8 mouse cellular contexts compared by ENCODE assay signal in genomic region chr2:155072353-155073145, GRCm38 (mm10). TPM values are rescaled to one million over a fixed set of nuclear protein-coding genes. Genes with fewer than 3 reads are reported as not detected.
DNase-seq lines count a peak whose midpoint lies in the region; ATAC-seq and TF ChIP-seq lines count a peak whose summit lies in the region.

No protein-coding gene starts in this region.

- no peak for TF ChIP-seq CTCF in lung, embryonic 14.5 days (IDR thresholded peaks at IDR 0.05; ENCODE audit: low read depth)
- TF ChIP-seq CTCF in lung, adult 2 months (IDR thresholded peaks at IDR 0.05; ENCODE audit: insufficient read depth, low read length) = no peak

- WGBS in lung, embryonic 14.5 days = 85% methylated on average over 8 of the region's 8 CpGs
- 86% methylated on average over 8 of the region's 8 CpGs for WGBS in lung, adult 2 months
- WGBS in embryonic facial prominence, embryonic 13.5 days = 88% methylated on average over 8 of the region's 8 CpGs
- WGBS in intestine, embryonic 15.5 days = 82% methylated on average over 8 of the region's 8 CpGs
- WGBS in midbrain, embryonic 14.5 days = 82% methylated on average over 8 of the region's 8 CpGs

- 0 out of 2 replicates have a peak overlapping the region, but pooled peaks have one; percentile 58 for H3K4me3 ChIP-seq in lung, embryonic 14.5 days (ENCODE audit: low read depth, low read length)
- H3K4me3 ChIP-seq in lung, adult 2 months (replicated peaks; ENCODE audit: extremely low read depth, low read depth, low read length) = no peak overlapping the region
- peak overlapping the region; percentile 75 for H3K4me3 ChIP-seq in embryonic facial prominence, embryonic 13.5 days
- H3K4me3 ChIP-seq in intestine, embryonic 15.5 days (replicated peaks) = 0 out of 2 replicates have a peak overlapping the region, but pooled peaks have one; percentile 67
- no peak overlapping the region for H3K4me3 ChIP-seq in midbrain, embryonic 14.5 days (replicated peaks; ENCODE audit: low read depth, low read length)

- no peaks in the 10 kb centered on the region for H3K27me3 ChIP-seq in lung, embryonic 14.5 days (ENCODE audit: insufficient read depth, low read length)
- H3K27me3 ChIP-seq in embryonic facial prominence, embryonic 13.5 days = no peaks in the 10 kb centered on the region
- H3K27me3 ChIP-seq in intestine, embryonic 15.5 days (replicated peaks) = no peaks in the 10 kb centered on the region
- H3K27me3 ChIP-seq in midbrain, embryonic 14.5 days (ENCODE audit: control insufficient read depth, insufficient read depth, low read length) = no peaks in the 10 kb centered on the region

- H3K4me2 ChIP-seq in lung, embryonic 14.5 days = peak overlapping the region; percentile 71
- peak overlapping the region; percentile 74 for H3K4me2 ChIP-seq in embryonic facial prominence, embryonic 13.5 days
- H3K4me2 ChIP-seq in intestine, embryonic 15.5 days (replicated peaks) = peak overlapping the region; percentile 76
- peak overlapping the region; percentile 73; the same call in 1 of the 2 replicates for H3K4me2 ChIP-seq in midbrain, embryonic 14.5 days (ENCODE audit: low read length)

- no peaks in the 10 kb centered on the region for H3K9me3 ChIP-seq in lung, embryonic 14.5 days (ENCODE audit: low read depth, low read length)
- no peaks in the 10 kb centered on the region for H3K9me3 ChIP-seq in embryonic facial prominence, embryonic 13.5 days
- no peaks in the 10 kb centered on the region for H3K9me3 ChIP-seq in intestine, embryonic 15.5 days
- no peaks in the 10 kb centered on the region for H3K9me3 ChIP-seq in midbrain, embryonic 14.5 days (ENCODE audit: control insufficient read depth, low read length)

- no peak overlapping the region for H3K27ac ChIP-seq in lung, embryonic 14.5 days (ENCODE audit: low read depth)
- H3K27ac ChIP-seq in embryonic facial prominence, embryonic 13.5 days = no peak overlapping the region
- H3K27ac ChIP-seq in intestine, embryonic 15.5 days = no peak overlapping the region
- no peak overlapping the region for H3K27ac ChIP-seq in midbrain, embryonic 14.5 days (replicated peaks; ENCODE audit: low read depth, low read length)

- ATAC-seq in lung, embryonic 14.5 days (ENCODE audit: insufficient read depth) = no peak
- ATAC-seq in embryonic facial prominence, embryonic 13.5 days (ENCODE audit: insufficient number of reproducible peaks, insufficient read depth, low FRiP score, low TSS enrichment, low read depth) = no peak
- no peak for ATAC-seq in intestine, embryonic 15.5 days
- ATAC-seq in midbrain, embryonic 14.5 days (ENCODE audit: low FRiP score, low TSS enrichment) = no peak

- no peak for DNase-seq in lung, embryonic 14.5 days
- DNase-seq in lung, adult 2 months = no peak
- DNase-seq in midbrain, embryonic 14.5 days = no peak
- DNase-seq in spleen, adult 12 weeks (ENCODE audit: low spot score) = no peak
- no peak for DNase-seq in embryo, embryonic 11 days
- no peak for DNase-seq in cerebellum, postnatal 4 days (ENCODE audit: low spot score in 2 of 2)

- H3K9ac ChIP-seq in lung, embryonic 14.5 days = no peak overlapping the region
- H3K9ac ChIP-seq in embryonic facial prominence, embryonic 13.5 days = 0 out of 2 replicates have a peak overlapping the region, but pooled peaks have one; percentile 90
- H3K9ac ChIP-seq in intestine, embryonic 15.5 days = peak overlapping the region; percentile 87; the same call in 1 of the 2 replicates
- H3K9ac ChIP-seq in midbrain, embryonic 14.5 days (replicated peaks; ENCODE audit: low read length) = no peak overlapping the region; the same call in 1 of the 2 replicates

- TF ChIP-seq POLR2A in lung, adult 2 months (IDR thresholded peaks at IDR 0.05; ENCODE audit: borderline replicate concordance, extremely low read depth, low read depth, low read length) = no peak

- H3K36me3 ChIP-seq in lung, embryonic 14.5 days (ENCODE audit: insufficient read depth) = peaks cover 17% of the 10 kb centered on the region
- H3K36me3 ChIP-seq in embryonic facial prominence, embryonic 13.5 days = peaks cover 13% of the 10 kb centered on the region
- H3K36me3 ChIP-seq in intestine, embryonic 15.5 days = 0 out of 2 replicates have a peak, but pooled peaks cover 3% of the 10 kb centered on the region
- peaks cover 11% of the 10 kb centered on the region for H3K36me3 ChIP-seq in midbrain, embryonic 14.5 days (ENCODE audit: control insufficient read depth, insufficient read depth, low read length)

- H3K4me1 ChIP-seq in lung, embryonic 14.5 days (ENCODE audit: insufficient read depth) = peaks cover 10% of the 10 kb centered on the region
- H3K4me1 ChIP-seq in lung, adult 2 months (ENCODE audit: control insufficient read depth, insufficient read depth, low read length) = peaks cover 2% of the 10 kb centered on the region; the same call in 1 of the 2 replicates
- peaks cover 26% of the 10 kb centered on the region for H3K4me1 ChIP-seq in embryonic facial prominence, embryonic 13.5 days
- H3K4me1 ChIP-seq in intestine, embryonic 15.5 days (replicated peaks) = peaks cover 27% of the 10 kb centered on the region
- peaks cover 19% of the 10 kb centered on the region for H3K4me1 ChIP-seq in midbrain, embryonic 14.5 days (ENCODE audit: control insufficient read depth, insufficient read depth, low read length)

RNA-seq across cellular contexts. Expression of gene Ahcy, which starts 1.7 kb away (rescaled TPM):
- polyA plus RNA-seq in lung, embryonic 14.5 days (2014; fragmentation: Nextera tagmentation; extraction: Ambion mirVana) = 74.7 and 85.6 TPM in 2 replicates
- 19.2 and 27.8 TPM in 2 replicates for polyA plus RNA-seq in lung, adult 2 months (2012; rRNA removed)
- polyA plus RNA-seq in embryonic facial prominence, embryonic 13.5 days (2015; fragmentation: Nextera tagmentation; extraction: Ambion mirVana) = 68.1 and 80.8 TPM in 2 replicates
- 110 and 114 TPM in 2 replicates for polyA plus RNA-seq in intestine, embryonic 15.5 days (2015; fragmentation: Nextera tagmentation; extraction: Ambion mirVana)
- polyA plus RNA-seq in midbrain, embryonic 14.5 days (2014; fragmentation: Nextera tagmentation; extraction: Ambion mirVana) = 35.9 and 41.8 TPM in 2 replicates

RNA-seq across cellular contexts. Expression of gene Gm14226, which starts 54.5 kb away (rescaled TPM):
- polyA plus RNA-seq in lung, embryonic 14.5 days (2014; fragmentation: Nextera tagmentation; extraction: Ambion mirVana) = 0.26 and 0.38 TPM in 2 replicates
- 0.03 and 0.05 TPM in 2 replicates for polyA plus RNA-seq in lung, adult 2 months (2012; rRNA removed)
- 11.8 and 13.1 TPM in 2 replicates for polyA plus RNA-seq in embryonic facial prominence, embryonic 13.5 days (2015; fragmentation: Nextera tagmentation; extraction: Ambion mirVana)
- 2.3 and 2.7 TPM in 2 replicates for polyA plus RNA-seq in intestine, embryonic 15.5 days (2015; fragmentation: Nextera tagmentation; extraction: Ambion mirVana)
- polyA plus RNA-seq in midbrain, embryonic 14.5 days (2014; fragmentation: Nextera tagmentation; extraction: Ambion mirVana) = 0.11 and 0.22 TPM in 2 replicates

Comparison
In these comparisons a context has a peak if more than half of its experiments do, and no peak if none do; other contexts are left out.
1. H3K4me3 ChIP-seq: peak in lung, embryonic 14.5 days (single experiment), embryonic facial prominence, embryonic 13.5 days (single experiment) and intestine, embryonic 15.5 days (single experiment); none in lung, adult 2 months (single experiment) and midbrain, embryonic 14.5 days (single experiment).
2. H3K9ac ChIP-seq: peak in embryonic facial prominence, embryonic 13.5 days (single experiment) and intestine, embryonic 15.5 days (single experiment); none in lung, embryonic 14.5 days (single experiment) and midbrain, embryonic 14.5 days (single experiment).
3. Peak in every context shown above with its lines, with median percentiles within 50 percentile points of each other: H3K4me2 ChIP-seq.